Mouse (Mus musculus) heart, embryonic 14.5 days (tissue): ENCODE measurements at regions not wholly inside any gene's neighbourhood (a gene's known extent, or its start where the extent isn't known, plus 50 kb on each side); places are given as distances from the start of the nearest gene placed in this dataset.

Source experiments
- ATAC-seq: fragments of 200-750 bp; cut with Nextera tagmentation; 2 replicates; pipeline ENCODE4 v1.8.0; 2017; ENCODE audit warnings: low read depth, moderate TSS enrichment; ENCODE audit not compliant: insufficient number of reproducible peaks, insufficient read depth, low FRiP score
- H3K27ac ChIP-seq, 2 experiments: fragments of 200-500 bp in 1 of 2; fragments of 300-500 bp in 1 of 2; sonication (generic) in 1 of 2; replicated peaks in 1 of 2; 2 replicates each; pipeline ENCODE4 v1.5.1; 2012 to 2014; ENCODE audit warnings: low read depth in 2 of 2, low read length in 2 of 2, control low read depth in 1 of 2, mild to moderate bottlenecking in 1 of 2, mixed read lengths in 1 of 2; ENCODE audit not compliant: control insufficient read depth in 1 of 2, insufficient read depth in 1 of 2
- H3K27me3 ChIP-seq: fragments of 300-500 bp; sonication (generic); 2 replicates; pipeline ENCODE4 v1.6.1; 2014; ENCODE audit warnings: mild to moderate bottlenecking, low read length, control low read depth; ENCODE audit not compliant: control insufficient read depth, insufficient read depth
- H3K36me3 ChIP-seq: fragments of 300-500 bp; sonication (generic); 2 replicates; pipeline ENCODE4 v1.6.1; 2014; ENCODE audit warnings: mild to moderate bottlenecking, control low read depth, low read length, mixed read lengths; ENCODE audit not compliant: control insufficient read depth, insufficient read depth
- H3K4me1 ChIP-seq, 2 experiments: fragments of 200-500 bp in 1 of 2; fragments of 300-500 bp in 1 of 2; sonication (generic) in 1 of 2; 2 replicates each; pipeline ENCODE4 v1.6.1; 2012 to 2014; ENCODE audit warnings: low read length in 2 of 2, control low read depth in 1 of 2, mixed read lengths in 1 of 2; ENCODE audit not compliant: control insufficient read depth in 2 of 2, insufficient read depth in 2 of 2
- H3K4me2 ChIP-seq: fragments of 300-500 bp; sonication (generic); 2 replicates; pipeline ENCODE4 v1.6.1; 2014; ENCODE audit warnings: mild to moderate bottlenecking, low read length
- H3K4me3 ChIP-seq, 2 experiments: fragments of 200-500 bp in 1 of 2; fragments of 300-500 bp in 1 of 2; sonication (generic) in 1 of 2; 2 replicates each; pipeline ENCODE4 v1.5.1; 2012 to 2014; ENCODE audit warnings: low read length in 2 of 2, mild to moderate bottlenecking in 2 of 2, control low read depth in 1 of 2, low read depth in 1 of 2, moderate library complexity in 1 of 2; ENCODE audit not compliant: control insufficient read depth in 1 of 2, insufficient read depth in 1 of 2
- H3K9ac ChIP-seq: fragments of 300-500 bp; sonication (generic); 2 replicates; pipeline ENCODE4 v1.6.1; 2014; ENCODE audit warnings: mild to moderate bottlenecking, low read length
- H3K9me3 ChIP-seq: fragments of 300-500 bp; sonication (generic); 2 replicates; pipeline ENCODE4 v1.6.1; 2016; ENCODE audit warnings: low read length, control low read depth; ENCODE audit not compliant: control insufficient read depth
- WGBS: fragments of 180-500 bp; shearing (Covaris S2); extraction: QIAGEN DNeasy Blood & Tissue Kit; methylation state at CpG from one replicate; pipeline ENCODE4 v1.1.7; 2014; 5-methylcytosine and 5-hydroxymethylcytosine counted together

GRCm38 (mm10) chr2:115399107-115399740 is 182.3 kb upstream of the BC052040 start:
- no peak overlapping the region for H3K27ac ChIP-seq
- ATAC-seq, result no peak
- no peak overlapping the region for H3K9ac ChIP-seq
- no peaks in the 10 kb centered on the region for H3K27me3 ChIP-seq
- WGBS, result 85% methylated on average over 6 of the region's 6 CpGs
- no peak overlapping the region for H3K4me2 ChIP-seq
- 0 out of 4 replicates have a peak, but pooled peaks cover 0 to 2% of the 10 kb centered on the region in 2 experiments for H3K4me1 ChIP-seq
- 0 out of 2 replicates have a peak, but pooled peaks cover 5% of the 10 kb centered on the region for H3K9me3 ChIP-seq
- no peaks in the 10 kb centered on the region for H3K36me3 ChIP-seq
- H3K4me3 ChIP-seq, result no peak overlapping the region

DNA sequence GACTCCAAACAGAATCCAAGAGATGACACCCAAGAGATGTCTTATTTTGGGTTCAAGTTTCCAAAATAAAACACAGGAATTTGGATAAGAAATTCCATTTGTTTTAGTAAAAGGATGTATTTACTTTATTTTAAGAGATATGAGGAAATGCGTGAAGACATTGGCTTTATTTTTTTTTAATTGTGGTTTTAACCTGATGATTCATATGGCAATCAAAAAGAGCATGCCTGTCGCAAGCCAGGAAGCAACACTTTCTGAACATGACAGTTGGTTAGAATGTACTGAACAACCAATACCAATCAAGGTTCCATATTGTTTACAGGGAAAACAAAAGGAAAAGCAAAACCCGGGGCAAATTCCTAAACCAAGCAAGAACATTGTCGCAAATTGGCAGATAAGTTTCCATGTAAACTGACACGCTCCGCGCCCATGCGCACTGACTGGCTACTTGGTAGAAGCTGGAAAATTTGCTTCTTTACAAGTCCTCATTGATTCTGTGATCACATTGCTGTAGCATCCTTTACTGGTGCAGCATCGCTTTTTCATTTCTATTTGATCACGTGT is 181.4 kb upstream of the BC052040 start:
- no peak overlapping the region for H3K27ac ChIP-seq
- peaks cover 0 to 3% of the 10 kb centered on the region in 2 experiments; a peak in 1 of 4 replicates for H3K4me1 ChIP-seq
- no peak overlapping the region for H3K4me3 ChIP-seq
- no peak overlapping the region for H3K4me2 ChIP-seq
- H3K9me3 ChIP-seq, result 0 out of 2 replicates have a peak, but pooled peaks cover 2% of the 10 kb centered on the region
- H3K36me3 ChIP-seq, result no peaks in the 10 kb centered on the region
- ATAC-seq, result no peak
- H3K27me3 ChIP-seq, result no peaks in the 10 kb centered on the region
- 91% methylated on average over 10 of the region's 10 CpGs for WGBS
- H3K9ac ChIP-seq, result no peak overlapping the region

DNA sequence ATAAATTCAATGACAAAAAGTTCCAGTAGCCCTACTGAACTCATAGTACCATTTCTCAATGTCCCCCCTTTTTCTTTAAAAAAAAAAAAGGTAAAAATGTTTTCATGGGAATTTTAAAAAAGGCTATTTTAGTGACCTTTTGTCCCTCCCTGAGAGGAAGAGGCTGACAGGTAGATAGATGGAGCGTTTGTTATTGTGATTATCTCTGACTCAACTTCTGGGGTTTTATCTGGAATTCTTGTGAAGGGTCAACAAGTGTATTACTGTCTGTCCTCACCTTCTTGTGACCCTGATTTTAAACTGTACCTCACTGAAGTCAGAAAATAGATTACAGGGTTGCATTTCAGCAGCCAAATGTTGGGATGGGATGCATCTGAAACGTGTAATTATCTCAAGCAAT is 179.3 kb upstream of the BC052040 start:
- Histone ChIP-seq H3K4me2 (no peak overlapping the region), H3K9me3 (no peaks in the 10 kb centered on the region), H3K27ac (no peak overlapping the region), H3K27me3 (no peaks in the 10 kb centered on the region), H3K36me3 (no peaks in the 10 kb centered on the region), H3K4me1 (peaks cover 0 to 8% of the 10 kb centered on the region in 2 experiments; a peak in 1 of 4 replicates), H3K4me3 (no peak overlapping the region), H3K9ac (no peak overlapping the region)
- ATAC-seq, result no peak
- WGBS, result 18% methylated on average over 2 of the region's 2 CpGs

DNA sequence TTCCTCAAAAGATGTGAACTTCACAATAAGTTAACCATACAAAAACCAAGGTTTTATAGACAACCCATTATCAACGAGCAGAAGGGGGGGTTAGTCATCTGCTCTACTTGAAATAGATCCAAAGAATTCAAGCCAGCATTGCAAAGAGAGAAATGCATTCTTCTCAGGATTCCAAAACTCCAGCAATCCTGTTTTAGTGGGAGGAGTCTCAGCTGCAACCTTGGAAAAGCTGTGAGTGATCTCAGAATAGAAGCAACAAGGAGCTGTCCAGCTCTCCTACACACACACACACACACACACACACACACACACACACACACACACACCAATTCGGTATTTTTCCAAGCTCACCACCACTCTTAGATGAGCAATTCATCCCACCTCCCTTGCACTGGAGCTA is 149.0 kb upstream of the BC052040 start:
- Histone ChIP-seq H3K27me3 (no peaks in the 10 kb centered on the region), H3K9me3 (no peaks in the 10 kb centered on the region), H3K4me2 (no peak overlapping the region), H3K4me1 (no peaks in the 10 kb centered on the region), H3K36me3 (no peaks in the 10 kb centered on the region), H3K27ac (no peak overlapping the region), H3K9ac (no peak overlapping the region), H3K4me3 (no peak overlapping the region)
- ATAC-seq, result no peak
- WGBS, result 18% methylated on average over 2 of the region's 2 CpGs

DNA sequence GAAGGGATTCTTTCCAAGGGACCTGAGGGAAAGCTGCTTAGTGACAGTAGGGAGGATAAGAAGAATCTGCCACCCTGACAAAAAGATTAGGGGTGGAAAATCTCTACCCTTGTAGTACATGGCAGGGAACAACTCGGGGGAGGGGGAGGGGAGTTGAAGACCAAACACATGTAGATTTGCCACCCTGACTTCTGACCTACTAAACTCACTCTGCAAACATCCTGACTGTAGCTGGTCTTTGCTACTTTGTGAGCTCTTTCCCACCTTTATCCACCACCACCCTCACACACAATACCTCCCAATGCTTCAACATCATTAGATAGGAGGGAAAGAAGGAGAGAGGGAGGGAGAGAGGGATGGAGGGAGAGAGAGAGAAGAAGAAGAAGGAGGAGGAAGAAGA is 140.4 kb upstream of the BC052040 start:
- no peaks in the 10 kb centered on the region for H3K36me3 ChIP-seq
- H3K4me1 ChIP-seq, result no peaks in the 10 kb centered on the region
- 7% methylated on average over 1 of the region's 1 CpGs for WGBS
- no peaks in the 10 kb centered on the region for H3K27me3 ChIP-seq
- H3K4me3 ChIP-seq, result no peak overlapping the region
- no peaks in the 10 kb centered on the region for H3K9me3 ChIP-seq
- no peak for ATAC-seq
- no peak overlapping the region for H3K27ac ChIP-seq
- no peak overlapping the region for H3K9ac ChIP-seq
- no peak overlapping the region for H3K4me2 ChIP-seq

- no peak overlapping the region for H3K27ac ChIP-seq
- H3K27me3 ChIP-seq, result no peaks in the 10 kb centered on the region
- WGBS, result 89% methylated on average over 6 of the region's 6 CpGs
- no peaks in the 10 kb centered on the region for H3K9me3 ChIP-seq
- H3K4me1 ChIP-seq, result no peaks in the 10 kb centered on the region
- no peak overlapping the region for H3K9ac ChIP-seq
- ATAC-seq, result no peak
- no peak overlapping the region for H3K4me3 ChIP-seq
- no peak overlapping the region for H3K4me2 ChIP-seq
- H3K36me3 ChIP-seq, result no peaks in the 10 kb centered on the region
These were observed 131.6 kb upstream of the BC052040 start for GRCm38 (mm10) chr2:115449783-115450483.

DNA sequence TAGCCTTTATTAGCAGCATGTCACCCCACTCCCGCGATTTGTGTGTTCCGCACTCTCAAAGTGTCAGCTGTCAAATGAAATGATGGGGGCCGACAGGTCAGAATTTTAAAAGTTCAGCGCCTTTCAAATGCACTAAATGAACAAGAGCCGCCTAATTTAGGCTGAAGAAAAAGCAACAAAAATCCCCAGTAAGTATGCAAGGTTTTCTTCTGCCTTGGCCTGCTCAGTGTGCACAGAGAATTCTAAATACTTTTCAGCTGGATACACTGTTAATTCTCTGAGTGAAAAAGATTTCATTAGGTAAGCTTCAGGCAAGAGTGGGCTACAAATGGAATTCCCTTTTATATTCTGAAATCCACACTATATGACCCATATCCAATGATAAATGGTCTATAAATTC is 125.9 kb upstream of the BC052040 start:
- WGBS, result 77% methylated on average over 6 of the region's 6 CpGs
- ATAC-seq, result no peak
- no peak overlapping the region for H3K27ac ChIP-seq
- H3K36me3 ChIP-seq, result no peaks in the 10 kb centered on the region
- H3K4me2 ChIP-seq, result no peak overlapping the region
- H3K4me3 ChIP-seq, result no peak overlapping the region
- no peaks in the 10 kb centered on the region for H3K27me3 ChIP-seq
- no peaks in the 10 kb centered on the region for H3K4me1 ChIP-seq
- no peaks in the 10 kb centered on the region for H3K9me3 ChIP-seq
- no peak overlapping the region for H3K9ac ChIP-seq
